Mouse (Mus musculus): ENCODE measurements around the gene Chrna3.
A peak's percentile ranks its signal among the peaks of the same experiment; 100 is the strongest.

Chrna3 gene

GRCm38 (mm10) chr9:54994381-54994780 is 32.0 kb downstream of the Chrna3 start:
- DNase-seq: no peak

- no peak for DNase-seq
These were observed 36.0 kb downstream of the Chrna3 start for GRCm38 (mm10) chr9:54990362-54990761.

- DNase-seq: no peak
These were observed 44.0 kb downstream of the Chrna3 start for GRCm38 (mm10) chr9:54982401-54982800.

- peak; percentile 9 for DNase-seq
These were observed 44.8 kb downstream of the Chrna3 start for GRCm38 (mm10) chr9:54981291-54982191.

GRCm38 (mm10) chr9:54980674-54981073 is 45.7 kb downstream of the Chrna3 start, which contains the start of gene Chrna5:
Chrna5 (plus strand) TSS chr9:54980880.
- no peak for DNase-seq

- DNase-seq: no peak
These were observed 56.3 kb downstream of the Chrna3 start for GRCm38 (mm10) chr9:54969972-54970637.

- DNase-seq: no peak
These were observed 62.7 kb downstream of the Chrna3 start for GRCm38 (mm10) chr9:54963669-54964068.

GRCm38 (mm10) chr9:54961059-54961458 is 65.3 kb downstream of the Chrna3 start:
- DNase-seq: no peak

Measured in kidney, adult 11 months (tissue).